Mouse (Mus musculus) cortical plate, adult 2 months (tissue): Measurements from ENCODE around the gene Cdh7.
"Not testable (repeated sequence)": the region's sequence is repeated elsewhere in the genome, so short reads cannot be mapped to it uniquely, and the experiment has no call there.

Source experiments
- CTCF ChIP-seq: fragments of 200-500 bp; IDR thresholded peaks from 2 replicates; pipeline ENCODE4 v1.5.1; 2011; ENCODE audit warnings: mild to moderate bottlenecking, control low read depth, low read length; ENCODE audit not compliant: insufficient read depth; ENCODE audit errors: extremely low read depth
- POLR2A ChIP-seq: fragments of 200-500 bp; IDR thresholded peaks from 2 replicates; pipeline ENCODE4 v1.6.1; 2011; ENCODE audit warnings: mild to moderate bottlenecking, low read length, control low read depth; ENCODE audit not compliant: insufficient read depth; ENCODE audit errors: extremely low read depth

DNA sequence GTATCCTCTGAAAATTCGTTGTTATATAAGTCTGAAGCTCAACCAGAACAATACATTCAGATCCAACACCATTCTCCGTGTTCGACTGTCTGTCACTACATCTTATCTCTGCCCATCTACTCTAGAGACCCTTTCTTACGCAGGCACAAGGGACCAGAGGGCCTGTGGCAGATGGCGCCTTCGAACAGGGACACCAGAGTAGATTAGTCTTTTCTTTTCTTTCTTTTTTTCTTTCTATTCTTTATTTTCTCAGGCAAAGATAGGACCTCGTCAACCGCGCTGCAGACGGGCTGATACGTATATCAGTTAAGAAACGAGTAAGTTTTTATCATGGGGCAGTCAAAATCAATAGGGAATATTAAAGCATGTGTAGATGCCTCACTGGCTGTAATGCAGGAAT lies 189.2 kb downstream of the Cdh7 start:
- TF ChIP-seq CTCF, POLR2A: not testable (repeated sequence)
